Mouse (Mus musculus): Measurements from ENCODE around the gene Atcay. TPM values are rescaled to one million over a fixed set of nuclear protein-coding genes. Genes with fewer than 3 reads are reported as not detected.

Atcay gene
- polyA plus RNA-seq, 1 experiment from 2014 or later = 102 TPM

DNA sequence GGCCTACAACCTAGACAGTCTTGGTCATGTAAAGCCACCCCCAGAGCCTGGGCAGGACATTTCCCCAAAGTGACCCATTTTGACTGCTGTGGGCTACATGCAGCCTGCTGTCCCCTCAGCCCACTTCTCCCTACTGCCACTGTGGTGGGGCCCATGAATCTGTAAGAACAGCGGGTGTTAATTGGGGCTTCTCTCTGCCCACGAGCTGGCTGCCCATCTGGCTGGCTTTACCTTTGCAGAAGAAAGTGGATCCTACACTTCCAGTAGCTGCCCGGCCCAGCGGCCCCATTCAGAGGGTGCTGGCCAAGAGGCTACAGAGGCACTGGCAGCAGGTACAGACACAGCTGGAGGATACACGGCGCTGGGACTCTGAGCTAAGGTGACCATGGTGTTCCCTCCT, 14.5 kb upstream of the Atcay start:
- Histone ChIP-seq H3K4me1 (ENCODE audit: control insufficient read depth, insufficient read depth, low read length) (no peaks in the 10 kb centered on the region), H3K9ac (ENCODE audit: low read depth, low read length) (peak overlapping the region; percentile 34; the same call in 1 of the 2 replicates), H3K4me2 (ENCODE audit: low read length) (no peak overlapping the region), H3K27me3 (ENCODE audit: control insufficient read depth, insufficient read depth, low read depth, low read length) (0 out of 2 replicates have a peak, but pooled peaks cover 2% of the 10 kb centered on the region), H3K36me3 (ENCODE audit: control insufficient read depth, insufficient read depth, low read length) (peaks cover 8% of the 10 kb centered on the region), H3K9me3 (replicated peaks; ENCODE audit: control insufficient read depth, low read length, poor library complexity, severe bottlenecking) (no peaks in the 10 kb centered on the region), H3K27ac (ENCODE audit: low read length) (no peak overlapping the region), H3K4me3 (ENCODE audit: low read depth, low read length) (no peak overlapping the region)
- no peak for ATAC-seq
- 91% methylated on average over 6 of the region's 6 CpGs for WGBS

DNA sequence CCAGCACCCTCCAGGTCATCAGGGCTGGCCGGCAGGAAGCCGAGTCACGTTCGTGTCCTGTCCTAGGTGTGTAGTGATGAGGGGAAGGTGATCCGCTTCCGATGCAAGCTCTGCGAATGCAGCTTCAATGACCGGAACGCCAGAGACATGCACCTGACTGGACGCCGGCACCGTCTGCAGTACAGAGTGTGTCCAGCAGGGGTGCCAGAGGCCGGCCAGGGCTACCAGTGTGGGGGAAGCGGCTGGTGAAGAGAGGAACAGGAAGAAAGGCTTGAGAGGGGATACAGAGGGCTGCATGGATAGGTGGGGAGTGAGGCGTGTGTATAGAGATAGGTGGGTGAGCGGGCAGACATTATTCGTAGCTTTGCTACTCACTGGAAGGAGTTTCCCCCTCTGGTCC, 14.0 kb upstream of the Atcay start:
- Histone ChIP-seq H3K36me3 (ENCODE audit: control insufficient read depth, insufficient read depth, low read length) (peaks cover 8% of the 10 kb centered on the region), H3K27me3 (ENCODE audit: control insufficient read depth, insufficient read depth, low read depth, low read length) (0 out of 2 replicates have a peak, but pooled peaks cover 2% of the 10 kb centered on the region), H3K4me2 (ENCODE audit: low read length) (no peak overlapping the region), H3K27ac (ENCODE audit: low read length) (no peak overlapping the region), H3K9me3 (replicated peaks; ENCODE audit: control insufficient read depth, low read length, poor library complexity, severe bottlenecking) (no peaks in the 10 kb centered on the region), H3K9ac (ENCODE audit: low read depth, low read length) (peak overlapping the region; percentile 34), H3K4me1 (ENCODE audit: control insufficient read depth, insufficient read depth, low read length) (no peaks in the 10 kb centered on the region), H3K4me3 (ENCODE audit: low read depth, low read length) (no peak overlapping the region)
- ATAC-seq = peak; percentile 66
- WGBS = 9% methylated on average over 17 of the region's 17 CpGs

DNA sequence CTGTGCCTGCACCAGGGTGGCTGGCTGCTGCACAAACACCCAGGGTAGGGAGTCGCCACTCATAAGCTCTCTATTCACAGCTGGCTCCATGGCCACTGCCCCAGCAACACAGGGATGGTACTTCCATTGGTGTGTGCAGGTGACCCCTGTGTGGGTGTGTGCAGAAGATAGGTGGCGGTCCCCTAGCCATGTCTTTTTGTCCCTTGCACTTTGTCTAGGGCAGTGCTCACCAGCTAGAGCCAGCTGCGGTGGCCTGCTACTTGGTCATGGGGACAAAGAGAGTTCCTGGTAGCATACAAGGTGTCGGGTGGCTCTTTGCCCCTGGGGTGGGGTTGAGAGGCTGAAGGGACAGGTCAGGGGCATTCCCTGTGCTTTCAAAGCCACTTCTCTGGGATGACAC, 13.5 kb upstream of the Atcay start:
- peaks cover 6% of the 10 kb centered on the region; the same call in 1 of the 2 replicates for H3K27me3 ChIP-seq (ENCODE audit: control insufficient read depth, insufficient read depth, low read depth, low read length)
- H3K9me3 ChIP-seq (replicated peaks; ENCODE audit: control insufficient read depth, low read length, poor library complexity, severe bottlenecking) = no peaks in the 10 kb centered on the region
- H3K36me3 ChIP-seq (ENCODE audit: control insufficient read depth, insufficient read depth, low read length) = peaks cover 8% of the 10 kb centered on the region
- no peaks in the 10 kb centered on the region for H3K4me1 ChIP-seq (ENCODE audit: control insufficient read depth, insufficient read depth, low read length)
- H3K4me2 ChIP-seq (ENCODE audit: low read length) = no peak overlapping the region
- H3K27ac ChIP-seq (ENCODE audit: low read length) = no peak overlapping the region
- H3K9ac ChIP-seq (ENCODE audit: low read depth, low read length) = 0 out of 2 replicates have a peak overlapping the region, but pooled peaks have one; percentile 34
- ATAC-seq = peak; percentile 1; the same call in 1 of the 2 replicates
- WGBS = 75% methylated on average over 4 of the region's 4 CpGs
- no peak overlapping the region for H3K4me3 ChIP-seq (ENCODE audit: low read depth, low read length)

DNA sequence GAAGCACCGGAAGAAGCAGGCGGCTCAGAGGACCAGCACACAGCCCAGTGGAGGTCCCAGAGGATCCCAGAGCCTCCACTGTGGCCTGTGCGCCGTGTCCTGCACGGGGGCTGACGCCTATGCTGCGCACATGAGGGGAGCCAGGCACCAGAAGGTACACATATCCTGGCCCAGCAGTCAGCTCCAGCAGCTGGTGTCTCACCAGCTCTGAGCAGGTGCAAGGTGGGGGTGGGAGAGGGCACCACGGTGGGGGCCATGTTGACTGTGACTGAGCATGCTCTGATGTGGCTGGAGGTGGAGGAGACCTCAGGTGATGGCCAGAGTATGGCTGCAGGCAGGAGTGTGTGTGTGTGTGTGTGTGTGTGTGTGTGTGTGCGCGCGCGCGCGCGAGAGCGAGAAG, 11.4 kb upstream of the Atcay start:
- Histone ChIP-seq H3K27me3 (ENCODE audit: control insufficient read depth, insufficient read depth, low read depth, low read length) (peaks cover 7% of the 10 kb centered on the region; the same call in 1 of the 2 replicates), H3K27ac (ENCODE audit: low read length) (no peak overlapping the region), H3K4me2 (ENCODE audit: low read length) (no peak overlapping the region), H3K9ac (ENCODE audit: low read depth, low read length) (no peak overlapping the region), H3K4me3 (ENCODE audit: low read depth, low read length) (no peak overlapping the region), H3K9me3 (replicated peaks; ENCODE audit: control insufficient read depth, low read length, poor library complexity, severe bottlenecking) (no peaks in the 10 kb centered on the region), H3K36me3 (ENCODE audit: control insufficient read depth, insufficient read depth, low read length) (peaks cover 6% of the 10 kb centered on the region; the same call in 1 of the 2 replicates), H3K4me1 (ENCODE audit: control insufficient read depth, insufficient read depth, low read length) (no peaks in the 10 kb centered on the region)
- 88% methylated on average over 16 of the region's 16 CpGs for WGBS
- ATAC-seq = no peak

DNA sequence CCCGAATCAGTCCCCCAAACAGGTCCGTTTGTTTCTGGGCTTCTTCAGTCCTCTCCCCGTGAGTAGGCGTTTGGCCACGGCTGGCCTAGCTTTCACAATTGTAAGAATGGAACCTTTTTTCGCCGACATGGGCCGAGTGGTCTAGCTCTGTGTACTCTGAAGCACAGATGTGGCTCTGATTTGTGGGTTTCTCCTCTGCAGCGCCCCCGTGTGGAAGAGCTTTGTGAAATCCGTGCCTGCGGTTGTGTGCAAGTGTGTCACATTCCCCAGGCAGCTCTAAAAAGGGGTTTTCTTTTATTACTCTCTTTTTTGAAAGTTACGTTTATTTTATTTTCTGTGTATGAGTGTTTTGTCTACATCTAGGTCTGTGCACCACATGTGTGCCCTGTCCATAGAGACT, 10.2 kb upstream of the Atcay start:
- Histone ChIP-seq H3K27ac (ENCODE audit: low read length) (no peak overlapping the region), H3K36me3 (ENCODE audit: control insufficient read depth, insufficient read depth, low read length) (peaks cover 3% of the 10 kb centered on the region; the same call in 1 of the 2 replicates), H3K9me3 (replicated peaks; ENCODE audit: control insufficient read depth, low read length, poor library complexity, severe bottlenecking) (no peaks in the 10 kb centered on the region), H3K4me2 (ENCODE audit: low read length) (no peak overlapping the region), H3K4me3 (ENCODE audit: low read depth, low read length) (no peak overlapping the region), H3K27me3 (ENCODE audit: control insufficient read depth, insufficient read depth, low read depth, low read length) (peaks cover 7% of the 10 kb centered on the region; the same call in 1 of the 2 replicates), H3K4me1 (ENCODE audit: control insufficient read depth, insufficient read depth, low read length) (no peaks in the 10 kb centered on the region), H3K9ac (ENCODE audit: low read depth, low read length) (no peak overlapping the region)
- ATAC-seq = no peak
- WGBS = 22% methylated on average over 13 of the region's 13 CpGs

DNA sequence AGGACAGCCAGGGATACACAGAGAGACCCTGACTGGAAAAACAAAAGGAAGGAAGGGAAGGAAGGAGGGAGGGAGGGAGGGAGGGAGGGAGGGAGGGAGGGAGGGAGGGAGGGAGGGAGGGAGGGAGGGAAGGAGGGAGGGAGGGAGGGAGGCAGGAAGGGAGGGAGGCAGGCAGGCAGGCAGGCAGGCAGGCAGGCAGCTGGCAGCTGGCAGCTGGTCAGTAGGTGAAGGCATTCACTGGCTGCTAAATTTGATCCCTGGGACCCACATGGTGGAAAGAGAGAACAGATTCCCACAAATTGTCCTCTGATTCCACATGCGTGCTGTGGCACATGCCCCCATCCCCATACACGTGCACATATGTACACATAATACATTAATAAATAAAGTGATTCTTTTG, 8.0 kb upstream of the Atcay start:
- no peak overlapping the region for H3K9ac ChIP-seq (ENCODE audit: low read depth, low read length)
- no peak for ATAC-seq
- whole genome bisulfite sequencing = 77% methylated on average over 2 of the region's 2 CpGs
- H3K9me3 ChIP-seq (replicated peaks; ENCODE audit: control insufficient read depth, low read length, poor library complexity, severe bottlenecking) = no peaks in the 10 kb centered on the region
- no peak overlapping the region for H3K4me3 ChIP-seq (ENCODE audit: low read depth, low read length)
- H3K27me3 ChIP-seq (ENCODE audit: control insufficient read depth, insufficient read depth, low read depth, low read length) = peaks cover 7% of the 10 kb centered on the region; the same call in 1 of the 2 replicates
- H3K27ac ChIP-seq (ENCODE audit: low read length) = no peak overlapping the region
- H3K36me3 ChIP-seq (ENCODE audit: control insufficient read depth, insufficient read depth, low read length) = peaks cover 3% of the 10 kb centered on the region; the same call in 1 of the 2 replicates
- H3K4me2 ChIP-seq (ENCODE audit: low read length) = no peak overlapping the region
- H3K4me1 ChIP-seq (ENCODE audit: control insufficient read depth, insufficient read depth, low read length) = peaks cover 4% of the 10 kb centered on the region

DNA sequence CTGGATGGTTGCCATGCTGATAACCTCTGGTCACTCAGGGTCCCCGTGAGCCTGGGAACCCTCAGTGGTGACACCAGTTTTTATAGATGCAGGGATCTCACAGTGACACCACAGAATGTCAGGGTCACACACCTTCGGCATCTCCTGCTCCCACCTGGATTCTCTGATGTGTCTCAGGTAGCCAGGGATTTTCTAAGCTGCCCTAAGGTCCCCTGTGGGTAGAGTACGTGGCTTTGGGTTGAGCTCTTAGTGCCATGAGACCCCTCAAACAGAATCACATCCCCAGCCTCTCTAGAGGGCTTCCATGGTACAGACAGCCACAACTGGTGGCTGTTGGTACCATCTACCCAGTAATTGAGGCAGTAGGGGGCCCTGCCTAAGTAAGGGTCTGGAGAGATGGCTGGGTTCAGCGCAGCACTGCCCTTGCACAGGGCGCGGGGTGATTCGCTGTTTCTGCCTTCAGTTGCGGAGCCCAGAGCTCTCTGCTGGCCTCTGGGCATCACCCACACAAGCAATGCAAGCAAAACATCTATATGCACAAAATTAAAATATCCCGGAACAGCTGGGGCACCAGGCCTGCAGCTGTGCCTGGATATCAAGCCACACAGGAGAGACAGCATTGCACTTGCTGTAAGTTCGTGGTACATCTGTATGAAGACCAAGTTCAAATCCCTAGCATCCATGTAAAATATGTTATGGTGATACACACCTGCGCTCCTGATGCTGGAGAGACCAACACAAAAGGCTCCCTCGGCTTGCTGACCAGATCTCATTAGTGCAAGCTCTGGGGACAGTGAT, 6.0 kb upstream of the Atcay start:
- no peak overlapping the region for H3K27ac ChIP-seq (ENCODE audit: low read length)
- no peak for ATAC-seq
- 86% methylated on average over 12 of the region's 12 CpGs for WGBS
- H3K4me1 ChIP-seq (ENCODE audit: control insufficient read depth, insufficient read depth, low read length) = peaks cover 10% of the 10 kb centered on the region
- no peak overlapping the region for H3K4me3 ChIP-seq (ENCODE audit: low read depth, low read length)
- H3K36me3 ChIP-seq (ENCODE audit: control insufficient read depth, insufficient read depth, low read length) = no peaks in the 10 kb centered on the region
- H3K9me3 ChIP-seq (replicated peaks; ENCODE audit: control insufficient read depth, low read length, poor library complexity, severe bottlenecking) = no peaks in the 10 kb centered on the region
- H3K9ac ChIP-seq (ENCODE audit: low read depth, low read length) = no peak overlapping the region
- no peak overlapping the region for H3K4me2 ChIP-seq (ENCODE audit: low read length)
- peaks cover 7% of the 10 kb centered on the region; the same call in 1 of the 2 replicates for H3K27me3 ChIP-seq (ENCODE audit: control insufficient read depth, insufficient read depth, low read depth, low read length)

DNA sequence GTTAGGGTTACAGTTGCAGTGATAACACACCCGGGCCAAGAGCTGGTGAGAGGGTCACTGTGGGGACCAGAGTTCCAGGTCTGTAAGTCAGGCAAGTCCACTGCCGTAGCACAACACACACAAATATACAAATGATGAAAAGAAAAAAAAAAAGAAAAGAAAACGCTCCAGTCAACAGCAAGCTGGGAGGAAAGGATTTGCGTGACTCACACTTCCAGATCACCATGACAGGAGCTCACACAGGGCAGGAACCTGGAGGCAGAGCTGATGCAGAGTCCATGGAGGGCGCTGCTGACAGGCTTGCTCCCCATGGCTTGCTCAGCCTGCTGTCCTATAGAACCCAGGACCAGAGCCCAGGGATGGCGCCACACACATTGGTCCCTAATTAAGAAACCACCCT, 3.6 kb upstream of the Atcay start:
- no peak overlapping the region; the same call in 1 of the 2 replicates for H3K4me2 ChIP-seq (ENCODE audit: low read length)
- no peak overlapping the region for H3K9ac ChIP-seq (ENCODE audit: low read depth, low read length)
- 87% methylated on average over 6 of the region's 6 CpGs for WGBS
- H3K9me3 ChIP-seq (replicated peaks; ENCODE audit: control insufficient read depth, low read length, poor library complexity, severe bottlenecking) = no peaks in the 10 kb centered on the region
- H3K4me3 ChIP-seq (ENCODE audit: low read depth, low read length) = no peak overlapping the region
- no peak for ATAC-seq
- no peak overlapping the region for H3K27ac ChIP-seq (ENCODE audit: low read length)
- H3K4me1 ChIP-seq (ENCODE audit: control insufficient read depth, insufficient read depth, low read length) = peaks cover 18% of the 10 kb centered on the region
- H3K36me3 ChIP-seq (ENCODE audit: control insufficient read depth, insufficient read depth, low read length) = no peaks in the 10 kb centered on the region
- H3K27me3 ChIP-seq (ENCODE audit: control insufficient read depth, insufficient read depth, low read depth, low read length) = peaks cover 2% of the 10 kb centered on the region; the same call in 1 of the 2 replicates

DNA sequence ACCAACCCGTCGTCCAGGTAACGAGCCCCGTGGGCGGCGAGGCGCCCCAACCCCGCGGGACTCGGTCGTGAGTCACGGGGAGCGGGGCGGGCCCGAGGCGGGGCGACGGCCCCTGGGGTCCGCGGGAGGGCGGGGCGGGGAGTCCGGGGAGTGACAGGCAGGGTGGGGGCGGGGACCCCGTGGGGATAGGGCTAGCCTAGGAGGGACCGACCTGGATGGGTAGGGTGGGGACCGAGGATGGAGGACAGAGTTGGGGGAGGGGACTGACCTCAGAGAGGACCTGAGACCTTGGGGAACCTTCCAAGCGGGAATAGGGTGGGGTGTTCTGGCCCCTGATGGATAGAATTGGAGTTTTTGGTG, 2.6 kb upstream of the Atcay start:
- ATAC-seq = 0 out of 2 replicates have a peak, but pooled peaks have one; percentile 9
- H3K27ac ChIP-seq (ENCODE audit: low read length) = peak overlapping the region; percentile 61
- H3K4me3 ChIP-seq (ENCODE audit: low read depth, low read length) = peak overlapping the region; percentile 73
- WGBS = 1% methylated on average over 16 of the region's 28 CpGs
- H3K4me1 ChIP-seq (ENCODE audit: control insufficient read depth, insufficient read depth, low read length) = peaks cover 28% of the 10 kb centered on the region
- H3K27me3 ChIP-seq (ENCODE audit: control insufficient read depth, insufficient read depth, low read depth, low read length) = no peaks in the 10 kb centered on the region
- H3K9me3 ChIP-seq (replicated peaks; ENCODE audit: control insufficient read depth, low read length, poor library complexity, severe bottlenecking) = no peaks in the 10 kb centered on the region
- peak overlapping the region; percentile 77 for H3K4me2 ChIP-seq (ENCODE audit: low read length)
- H3K36me3 ChIP-seq (ENCODE audit: control insufficient read depth, insufficient read depth, low read length) = no peaks in the 10 kb centered on the region
- peak overlapping the region; percentile 83 for H3K9ac ChIP-seq (ENCODE audit: low read depth, low read length)

Data from midbrain, embryonic 16.5 days (tissue).